ENCODE assay signal across 17 mouse cellular contexts in the genomic region with DNA sequence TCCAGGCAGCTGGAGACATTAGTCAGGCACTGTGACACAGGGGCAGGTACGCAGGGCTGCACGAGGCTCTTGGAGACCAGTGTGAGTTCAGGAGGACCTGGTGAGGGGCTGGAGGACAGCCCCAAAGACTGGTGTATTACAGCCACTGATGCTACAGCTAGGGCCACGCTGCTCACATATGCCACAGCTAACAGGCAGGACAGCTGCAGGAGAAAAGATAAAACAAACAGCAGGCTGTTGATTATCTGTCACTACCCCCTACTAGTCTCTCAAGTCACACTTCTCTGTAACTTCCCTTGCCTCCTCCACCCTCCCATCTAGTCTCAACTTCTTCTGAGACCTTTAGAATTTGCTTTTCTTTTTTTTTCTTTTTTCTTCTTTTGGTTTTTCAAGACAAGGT. TPM values are rescaled to one million over a fixed set of nuclear protein-coding genes. Genes with fewer than 3 reads are reported as not detected.
DNase-seq lines count a peak whose midpoint lies in the region; ATAC-seq and TF ChIP-seq lines count a peak whose summit lies in the region.
"Had no signal": no experiment of that assay in that cellular context is flagged by ENCODE, and none has a peak within 500 bp of the region (broad histone marks: within the 10 kb centered on the region; RNA-seq: fewer than 3 reads in every experiment).

No protein-coding gene starts in this region.

- peaks cover 15% of the 10 kb centered on the region; the same call in 1 of the 2 replicates for H3K27me3 ChIP-seq in heart, embryonic 10.5 days (ENCODE audit: insufficient read depth, poor library complexity, severe bottlenecking)
- H3K27me3 ChIP-seq in heart, adult 2 months (ENCODE audit: control insufficient read depth, insufficient read depth, low read length): no peaks in the 10 kb centered on the region
- H3K27me3 ChIP-seq: neural tube, embryonic 13.5 days had no signal

- H3K9ac ChIP-seq in heart, adult 2 months (ENCODE audit: low read depth, low read length): no peak overlapping the region
- H3K9ac ChIP-seq: neural tube, embryonic 13.5 days had no signal

- H3K27ac ChIP-seq in heart, embryonic 10.5 days: peak overlapping the region; percentile 69
- no peak overlapping the region for H3K27ac ChIP-seq in heart, adult 2 months
- H3K27ac ChIP-seq: hindbrain, postnatal 0 days; left cerebral cortex, adult 2 months; neural tube, embryonic 13.5 days had no signal

- no peaks in the 10 kb centered on the region for H3K9me3 ChIP-seq in heart, embryonic 10.5 days
- H3K9me3 ChIP-seq: neural tube, embryonic 13.5 days had no signal

- intact Hi-C loops in heart, adult 2 months (cut with DNase I): no loop called here

- no peak for TF ChIP-seq CTCF in heart, adult 2 months (IDR thresholded peaks at IDR 0.05)

- 38% methylated on average over 3 of the region's 3 CpGs for WGBS in heart, embryonic 10.5 days
- 61% methylated on average over 3 of the region's 3 CpGs for WGBS in heart, adult 2 months

- peak; percentile 83 for ATAC-seq in erythroid progenitor cell, adult 5-6 weeks (replicated peaks; ENCODE audit: low FRiP score, poor library complexity, severe bottlenecking)
- peak; percentile 85 for ATAC-seq in megakaryocyte progenitor cell, adult 5-6 weeks (replicated peaks; ENCODE audit: poor library complexity)
- ATAC-seq in inflammation-experienced regulatory T-cells, adult 6 months: no peak
- ATAC-seq: hindbrain, postnatal 0 days had no signal

- no peak overlapping the region for H3K4me3 ChIP-seq in heart, embryonic 10.5 days
- H3K4me3 ChIP-seq in heart, adult 2 months: no peak overlapping the region
- H3K4me3 ChIP-seq: left cerebral cortex, adult 2 months; neural tube, embryonic 13.5 days had no signal

- no peak for TF ChIP-seq POLR2A in heart, adult 2 months (IDR thresholded peaks at IDR 0.05; ENCODE audit: insufficient read depth, low read depth, low read length)

- DNase-seq in heart, embryonic 10.5 days (ENCODE audit: low spot score): peak; percentile 84
- no peak for DNase-seq in heart, adult 2 months
- DNase-seq in spleen, postnatal 36 days (ENCODE audit: low spot score in 2 of 2): peak; percentile 30 to 53
- no peak for DNase-seq in spleen, adult 18-20 months
- DNase-seq in urinary bladder, postnatal 10 days (ENCODE audit: low spot score): no peak
- DNase-seq: cerebellum, adult 8-10 months; gastrocnemius, postnatal 36 days; kidney, adult 9 months had no signal

- peaks cover 44% of the 10 kb centered on the region for H3K36me3 ChIP-seq in heart, embryonic 10.5 days
- H3K36me3 ChIP-seq in heart, adult 2 months (ENCODE audit: control insufficient read depth, insufficient read depth, low read length): peaks cover 2% of the 10 kb centered on the region; the same call in 1 of the 2 replicates

- peaks cover 20% of the 10 kb centered on the region for H3K4me1 ChIP-seq in heart, embryonic 10.5 days
- H3K4me1 ChIP-seq in heart, adult 2 months (ENCODE audit: control insufficient read depth, insufficient read depth, low read length): no peaks in the 10 kb centered on the region

- H3K79me2 ChIP-seq in heart, adult 2 months (replicated peaks; ENCODE audit: control insufficient read depth, insufficient read depth, low read length): no peaks in the 10 kb centered on the region

- no peak for TF ChIP-seq EP300 in heart, adult 2 months (IDR thresholded peaks at IDR 0.05; ENCODE audit: insufficient read depth, low read depth, low read length)

RNA-seq across cellular contexts. Expression of a gene that starts 3.0 kb away (rescaled TPM):
- polyA plus RNA-seq in heart, embryonic 10.5 days (2016; fragmentation: Nextera tagmentation; extraction: Ambion mirVana): 0.06 TPM in 1 of 2 replicates, not detected in the other
- 1 to 10 TPM in 1 of 2 experiments, under 1 TPM in 1; 0.34 to 1.0 TPM for total RNA-seq in heart, adult 2 months (2021)
- 1.7 and 1.8 TPM in 2 replicates for polyA plus RNA-seq in heart, adult 2 months (2012; rRNA removed)
- not detected in 2 replicates for total RNA-seq in erythroid progenitor cell, adult 5-6 weeks (2015; ENCODE audit: low replicate concordance)
- not detected in 2 replicates for total RNA-seq in erythroid progenitor cell, adult 5-6 weeks (2017; ENCODE audit: low replicate concordance)
- total RNA-seq in megakaryocyte progenitor cell, adult 5-6 weeks (2015): 0.15 and 0.44 TPM in 2 replicates
- not detected in 2 replicates for total RNA-seq in megakaryocyte progenitor cell, adult 5-6 weeks (2017)
- polyA plus RNA-seq in inflammation-experienced regulatory T-cells, adult 6 months (2017; shearing (Covaris generic)): under 1 TPM in 1 of 3 experiments, not detected in 2; 0.47 TPM
- total RNA-seq: gastrocnemius, postnatal 36 days; hindbrain, postnatal 0 days; monocyte, adult 5-6 weeks had no signal
- polyA plus RNA-seq: hindbrain, postnatal 0 days; limb, embryonic 11.5 days; neural tube, embryonic 13.5 days; testis, adult 2 months had no signal

RNA-seq across cellular contexts. Expression of a gene that starts 5.8 kb away (rescaled TPM):
- 36.3 TPM in 2 replicates for polyA plus RNA-seq in heart, embryonic 10.5 days (2016; fragmentation: Nextera tagmentation; extraction: Ambion mirVana)
- total RNA-seq in heart, adult 2 months (2021): 10 to 100 TPM; 20.7 to 21.8 TPM
- polyA plus RNA-seq in heart, adult 2 months (2012; rRNA removed): 25.7 and 26.3 TPM in 2 replicates
- 28.5 and 33.5 TPM in 2 replicates for total RNA-seq in erythroid progenitor cell, adult 5-6 weeks (2015; ENCODE audit: low replicate concordance)
- 66.4 and 76.2 TPM in 2 replicates for total RNA-seq in erythroid progenitor cell, adult 5-6 weeks (2017; ENCODE audit: low replicate concordance)
- total RNA-seq in megakaryocyte progenitor cell, adult 5-6 weeks (2015): 16.8 and 17.2 TPM in 2 replicates
- total RNA-seq in megakaryocyte progenitor cell, adult 5-6 weeks (2017): 40.3 and 52.9 TPM in 2 replicates
- polyA plus RNA-seq in inflammation-experienced regulatory T-cells, adult 6 months (2017; shearing (Covaris generic)): 100 to 1,000 TPM; 120 to 140 (median 139) TPM

RNA-seq across cellular contexts. Expression of a gene that starts 5.8 kb away (rescaled TPM):
- 30.4 and 37.5 TPM in 2 replicates for polyA plus RNA-seq in heart, embryonic 10.5 days (2016; fragmentation: Nextera tagmentation; extraction: Ambion mirVana)
- total RNA-seq in heart, adult 2 months (2021): 10 to 100 TPM; 20.3 to 20.5 TPM
- 35.7 and 51.7 TPM in 2 replicates for polyA plus RNA-seq in heart, adult 2 months (2012; rRNA removed)
- total RNA-seq in erythroid progenitor cell, adult 5-6 weeks (2015; ENCODE audit: low replicate concordance): 145 and 163 TPM in 2 replicates
- 133 and 149 TPM in 2 replicates for total RNA-seq in erythroid progenitor cell, adult 5-6 weeks (2017; ENCODE audit: low replicate concordance)
- 40.8 and 47.4 TPM in 2 replicates for total RNA-seq in megakaryocyte progenitor cell, adult 5-6 weeks (2015)
- 42.3 and 50.2 TPM in 2 replicates for total RNA-seq in megakaryocyte progenitor cell, adult 5-6 weeks (2017)
- polyA plus RNA-seq in inflammation-experienced regulatory T-cells, adult 6 months (2017; shearing (Covaris generic)): 10 to 100 TPM; 17.4 to 31.3 (median 20.3) TPM

RNA-seq across cellular contexts. Expression of a gene that starts 11.7 kb away (rescaled TPM):
- 10.2 and 10.3 TPM in 2 replicates for polyA plus RNA-seq in heart, embryonic 10.5 days (2016; fragmentation: Nextera tagmentation; extraction: Ambion mirVana)
- total RNA-seq in heart, adult 2 months (2021): 1 to 10 TPM; 3.6 to 4.7 TPM
- polyA plus RNA-seq in heart, adult 2 months (2012; rRNA removed): 3.9 and 4.0 TPM in 2 replicates
- total RNA-seq in erythroid progenitor cell, adult 5-6 weeks (2015; ENCODE audit: low replicate concordance): 5.8 and 12.2 TPM in 2 replicates
- total RNA-seq in erythroid progenitor cell, adult 5-6 weeks (2017; ENCODE audit: low replicate concordance): 10.5 and 11.0 TPM in 2 replicates
- total RNA-seq in megakaryocyte progenitor cell, adult 5-6 weeks (2015): 9.3 and 11.1 TPM in 2 replicates
- total RNA-seq in megakaryocyte progenitor cell, adult 5-6 weeks (2017): 10.4 and 12.6 TPM in 2 replicates
- 1 to 10 TPM; 6.1 to 8.8 (median 7.6) TPM for polyA plus RNA-seq in inflammation-experienced regulatory T-cells, adult 6 months (2017; shearing (Covaris generic))

RNA-seq across cellular contexts. Expression of a gene that starts 31.7 kb away (rescaled TPM):
- polyA plus RNA-seq in heart, embryonic 10.5 days (2016; fragmentation: Nextera tagmentation; extraction: Ambion mirVana): 30.2 and 32.1 TPM in 2 replicates
- total RNA-seq in heart, adult 2 months (2021): 10 to 100 TPM; 13.2 to 17.4 TPM
- 31.4 and 34.9 TPM in 2 replicates for polyA plus RNA-seq in heart, adult 2 months (2012; rRNA removed)
- 43.6 and 75.0 TPM in 2 replicates for total RNA-seq in erythroid progenitor cell, adult 5-6 weeks (2015; ENCODE audit: low replicate concordance)
- total RNA-seq in erythroid progenitor cell, adult 5-6 weeks (2017; ENCODE audit: low replicate concordance): 54.6 and 69.4 TPM in 2 replicates
- total RNA-seq in megakaryocyte progenitor cell, adult 5-6 weeks (2015): 20.2 and 21.5 TPM in 2 replicates
- 24.4 and 24.7 TPM in 2 replicates for total RNA-seq in megakaryocyte progenitor cell, adult 5-6 weeks (2017)
- polyA plus RNA-seq in inflammation-experienced regulatory T-cells, adult 6 months (2017; shearing (Covaris generic)): 10 to 100 TPM; 45.5 to 56.2 (median 50.2) TPM

Comparison
In these comparisons a context has a peak if more than half of its experiments do, and no peak if none do; other contexts are left out.
1. DNase-seq: peak in heart, embryonic 10.5 days (single experiment) and spleen, postnatal 36 days (2 of 2); none in heart, adult 2 months (0 of 2), spleen, adult 18-20 months (0 of 2) and urinary bladder, postnatal 10 days (single experiment).